Mouse (Mus musculus) layer of hippocampus, postnatal 14 days (tissue): ENCODE results near the gene Ankdd1b. TPM values are rescaled to one million over a fixed set of nuclear protein-coding genes. Genes with fewer than 3 reads are reported as not detected.

Source experiments
- DNase-seq, 2 experiments: peaks; one replicate each; pipeline ENCODE4 v3.0.0; 2021 to 2022; ENCODE audit warnings: low spot score in 2 of 2, mixed read lengths in 1 of 2
- long read RNA-seq, 2 experiments: library from polyadenylated mRNA; stranded (forward); transcript quantifications; one replicate each; pipeline ENCODE4 v2.0.0; 2021
- total RNA-seq, 2 experiments: library from RNA; stranded (reverse); gene quantifications; 2 replicates each; pipeline ENCODE4 v1.2.3; 2021

Ankdd1b gene
- under 1 TPM in 1 of 2 experiments, not detected in 1; 0.23 TPM for total RNA-seq
- long read RNA-seq, experiment 1, partial matches to known transcripts: 0 of 7 reads
- long read RNA-seq, experiment 1, other reads (novel, unspliced or antisense): 7 of 7 reads
- long read RNA-seq, experiment 2, partial matches to known transcripts: 0 of 20 reads
- long read RNA-seq, experiment 2, other reads (novel, unspliced or antisense): 20 of 20 reads

DNA sequence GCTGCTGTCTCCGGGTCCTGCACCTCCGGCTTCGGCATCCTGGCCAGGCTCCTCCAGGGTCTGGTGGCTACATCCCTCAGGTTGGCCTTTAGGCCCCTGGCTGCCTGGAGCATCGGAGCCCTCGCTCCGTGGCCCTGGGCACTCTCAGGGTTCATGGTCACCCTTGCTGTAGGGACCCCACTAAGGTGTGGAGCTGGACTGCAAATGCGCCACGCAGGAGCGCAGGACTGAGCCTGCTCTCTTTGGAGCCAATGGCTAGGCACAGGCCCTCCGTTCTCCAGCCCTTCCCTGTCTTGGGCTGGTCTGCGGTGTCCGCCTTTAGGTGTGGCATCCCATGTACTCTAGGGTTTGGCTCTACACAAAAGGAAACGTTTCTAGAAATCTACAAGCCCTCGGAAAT lies at the start of gene Ankdd1b:
Ankdd1b (minus strand) TSS at position 242 of the 400 bp plus-strand sequence.
- no peak for DNase-seq

DNA sequence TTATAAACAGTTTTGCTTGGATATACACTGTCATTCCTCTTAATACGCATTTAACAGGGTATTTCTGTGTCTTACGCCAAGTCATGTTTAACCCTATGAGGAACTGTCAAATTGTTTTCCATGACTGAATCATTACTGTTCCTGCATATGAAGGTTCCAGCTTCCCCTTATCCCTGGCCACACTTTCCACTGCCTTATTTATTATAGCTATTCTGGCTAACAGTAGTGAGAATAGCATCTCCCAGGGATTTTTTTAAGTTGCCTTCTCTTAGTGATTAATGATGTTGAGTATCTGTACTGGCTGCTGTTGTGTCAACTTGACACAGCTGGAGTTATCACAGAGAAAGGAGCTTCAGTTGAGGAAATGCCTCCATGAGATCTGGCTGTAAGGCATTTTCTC lies 46.3 kb upstream of the Ankdd1b start:
- no peak for DNase-seq

- no peak for DNase-seq
Observed at GRCm38 (mm10) chr13:96516249-96516648, 45.3 kb upstream of the Ankdd1b start.

DNA sequence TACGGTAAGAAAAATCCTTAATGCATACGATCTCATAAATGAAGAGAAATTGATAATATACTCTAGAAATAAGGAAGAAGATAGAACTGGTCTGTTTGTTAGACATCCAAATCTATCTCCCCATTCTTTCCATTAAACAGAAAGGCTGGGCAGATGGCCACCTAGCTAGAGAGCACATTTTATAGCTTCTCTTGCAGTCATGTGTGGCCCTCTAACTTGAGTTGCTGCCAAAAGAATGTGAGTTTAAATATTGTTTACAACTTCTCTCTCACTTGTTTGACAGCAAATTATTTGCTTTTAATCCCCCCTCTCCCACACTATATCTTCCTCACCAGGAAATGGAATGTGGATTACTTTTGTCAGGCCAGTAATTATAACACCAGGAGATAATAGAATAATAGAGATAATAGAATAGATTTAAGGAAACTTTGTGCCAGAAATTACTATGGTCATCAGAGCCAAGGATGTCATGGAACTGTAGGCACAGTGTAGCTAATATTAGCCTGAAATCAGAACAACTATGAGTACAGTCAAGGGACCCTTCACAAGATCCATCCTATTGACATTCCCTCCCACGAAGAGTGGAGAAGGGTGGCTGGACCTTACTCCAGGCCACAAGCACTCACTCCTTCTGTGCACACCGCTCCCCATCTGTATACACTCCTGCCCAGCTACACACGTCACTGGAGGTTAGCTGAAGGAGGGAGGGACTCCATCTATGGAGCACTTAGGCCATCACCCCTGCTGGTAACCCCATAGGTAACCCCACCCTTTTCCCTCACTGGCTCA lies 43.4 kb upstream of the Ankdd1b start:
- no peak for DNase-seq

GRCm38 (mm10) chr13:96511893-96512292 lies 40.9 kb upstream of the Ankdd1b start:
- DNase-seq: no peak

DNA sequence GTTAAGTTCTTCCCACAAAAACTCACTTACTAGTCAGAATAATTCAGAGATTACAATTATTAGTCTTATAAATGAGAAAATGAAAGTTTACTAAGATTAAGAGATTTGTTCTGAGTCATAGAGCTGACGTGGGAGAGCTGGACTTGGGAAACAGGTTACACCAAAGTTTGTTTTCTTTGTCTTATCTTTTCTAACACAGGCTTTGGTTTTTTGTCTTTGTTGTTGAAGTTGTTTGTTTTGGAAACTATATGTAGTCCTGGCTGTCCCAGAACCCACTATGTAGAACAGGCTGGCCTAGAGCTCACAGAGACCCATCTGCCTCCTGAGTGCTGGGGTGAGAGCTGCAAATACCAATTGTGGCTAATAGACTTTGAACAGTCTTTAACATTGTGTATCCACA lies 40.3 kb upstream of the Ankdd1b start:
- DNase-seq: no peak

DNA sequence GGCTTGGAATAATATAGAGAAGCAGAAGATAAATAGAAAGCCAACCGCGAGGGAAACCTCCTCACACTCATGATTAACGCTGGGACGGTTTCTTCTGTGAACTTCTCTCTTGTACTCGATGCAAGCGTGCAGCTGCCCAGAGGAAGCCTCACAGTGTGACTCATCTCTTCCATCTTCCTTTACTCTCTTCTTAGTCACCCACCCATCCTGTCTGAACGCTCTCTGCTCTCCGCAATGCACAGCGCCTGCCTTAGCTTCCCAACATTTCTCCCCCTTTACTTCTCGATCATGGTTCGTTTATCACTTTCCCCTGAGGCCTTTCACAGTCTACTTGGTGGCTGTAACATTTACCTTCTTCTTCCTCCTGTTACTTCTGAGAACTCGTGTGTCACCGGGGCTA lies 39.6 kb upstream of the Ankdd1b start:
- no peak for DNase-seq

GRCm38 (mm10) chr13:96507541-96507940 lies 36.5 kb upstream of the Ankdd1b start:
- DNase-seq: no peak

DNA sequence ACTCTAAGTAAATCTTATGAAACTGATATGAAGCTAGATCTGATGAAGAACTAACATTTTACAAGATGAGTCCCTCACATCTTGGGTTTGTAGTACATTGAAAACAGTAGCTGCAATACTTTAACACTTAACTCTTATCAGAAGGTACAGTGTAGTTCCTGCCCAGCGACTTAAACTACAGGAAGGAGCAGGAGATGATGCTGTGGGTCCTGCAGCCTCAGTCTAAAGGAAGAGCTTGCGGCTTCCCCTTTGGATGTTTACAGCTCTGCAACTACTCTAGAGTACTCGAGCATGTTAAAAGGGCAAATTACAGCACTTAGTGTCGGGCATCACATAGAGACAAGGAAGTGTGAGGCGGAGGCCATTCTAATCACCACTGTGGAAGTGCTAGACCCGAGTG lies 35.3 kb upstream of the Ankdd1b start:
- DNase-seq: no peak

- no peak for DNase-seq
Observed at GRCm38 (mm10) chr13:96505661-96506060, 34.7 kb upstream of the Ankdd1b start.

- DNase-seq: no peak
Observed at GRCm38 (mm10) chr13:96499891-96500290, 28.9 kb upstream of the Ankdd1b start.

DNA sequence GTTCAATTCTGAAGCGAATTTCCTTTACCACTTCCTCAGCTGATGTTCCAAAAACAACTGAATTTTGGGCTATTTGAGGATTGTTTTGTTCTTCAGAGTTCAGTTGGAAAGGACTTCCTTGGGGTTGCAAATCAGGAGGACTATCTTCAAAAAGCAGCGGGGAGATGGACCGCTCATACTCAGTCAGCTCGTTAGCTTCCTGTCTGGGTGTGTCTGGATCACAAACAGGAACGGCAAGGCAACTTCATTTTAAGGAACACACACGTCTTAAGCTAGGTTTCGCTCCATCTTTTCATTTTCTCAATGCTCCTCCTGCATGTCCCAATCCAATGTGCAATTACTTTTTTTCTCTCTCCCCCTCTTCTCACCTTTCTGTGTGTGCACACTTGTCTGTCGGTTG lies 25.6 kb upstream of the Ankdd1b start:
- no peak for DNase-seq

DNA sequence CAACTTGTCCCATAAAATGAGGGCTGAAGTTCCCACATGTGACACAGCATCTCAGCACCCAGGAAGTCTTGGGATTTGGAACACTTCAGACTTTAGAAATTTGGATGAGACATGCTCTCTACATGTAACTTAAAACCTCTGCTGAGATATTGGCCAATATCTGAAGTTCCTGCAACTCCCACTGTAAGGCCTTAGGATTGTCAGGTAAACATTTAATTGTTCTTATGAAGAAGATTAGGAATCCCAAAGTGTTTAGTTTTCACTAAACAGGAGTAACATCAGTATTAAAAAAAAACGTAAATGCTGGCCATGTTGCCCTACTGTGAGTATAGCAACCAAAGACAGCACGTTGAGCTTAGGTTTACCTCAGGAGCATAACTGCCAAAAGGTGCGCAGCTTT lies 19.4 kb upstream of the Ankdd1b start, which contains the start of gene Gm17622:
Gm17622 (plus strand) TSS at position 301 of the 400 bp plus-strand sequence.
- DNase-seq: no peak

DNA sequence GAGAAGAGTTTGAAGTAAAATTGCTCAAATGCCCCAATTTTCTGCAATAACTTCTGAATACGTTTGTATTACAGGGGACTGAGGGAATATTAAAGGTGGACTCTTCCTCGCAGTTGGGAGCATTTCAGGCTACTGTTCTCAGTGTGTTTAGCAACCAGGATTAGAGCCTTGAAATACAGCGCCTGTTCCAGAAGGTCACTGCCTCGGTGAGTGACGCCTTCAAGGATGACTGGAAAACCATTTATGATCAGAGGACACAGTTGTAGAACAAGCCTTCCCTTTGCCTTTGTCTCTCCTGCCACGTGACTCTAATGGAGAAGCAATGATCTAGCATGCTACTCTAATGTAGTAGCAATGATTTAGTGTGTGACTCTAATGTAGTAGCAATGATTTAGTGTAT lies 17.0 kb upstream of the Ankdd1b start:
- no peak for DNase-seq

DNA sequence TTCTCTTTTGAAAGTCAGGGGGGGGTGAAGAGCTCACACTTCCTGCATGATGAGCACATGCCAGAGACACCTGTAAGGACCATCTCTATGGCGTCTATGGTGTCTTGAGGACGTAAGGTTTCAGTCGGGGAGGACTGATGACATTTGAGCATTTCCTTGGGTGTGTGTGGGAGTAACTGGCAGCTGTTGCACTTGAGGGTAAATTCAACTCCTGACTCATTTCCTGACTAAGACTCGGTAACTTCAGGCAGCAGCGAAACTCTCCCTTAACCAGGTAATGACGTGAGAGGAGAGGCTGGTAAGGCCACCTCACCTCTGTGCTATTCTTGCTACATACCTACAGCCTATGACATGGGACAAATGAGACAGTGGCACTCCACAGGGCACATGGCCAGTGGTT lies 16.2 kb upstream of the Ankdd1b start:
- DNase-seq: no peak

DNA sequence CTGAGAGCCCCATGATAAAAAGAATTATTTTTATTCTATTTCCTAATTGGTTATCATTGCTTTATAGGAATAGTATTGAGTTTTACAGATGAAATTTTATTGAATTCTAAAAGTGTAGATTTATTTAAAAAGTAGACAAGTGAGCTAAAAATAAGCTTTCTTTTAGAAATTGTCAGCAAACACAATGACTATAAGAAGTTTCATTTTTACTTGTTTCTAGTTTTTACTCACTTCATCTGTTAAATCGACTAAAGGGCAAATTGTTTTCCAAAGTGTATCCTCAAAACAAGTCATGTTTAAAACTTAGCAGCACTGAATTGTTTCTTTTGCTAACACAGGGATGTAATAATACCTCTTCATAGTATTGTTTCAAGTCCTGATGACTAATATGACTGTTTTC lies 8.0 kb upstream of the Ankdd1b start:
- no peak for DNase-seq

DNA sequence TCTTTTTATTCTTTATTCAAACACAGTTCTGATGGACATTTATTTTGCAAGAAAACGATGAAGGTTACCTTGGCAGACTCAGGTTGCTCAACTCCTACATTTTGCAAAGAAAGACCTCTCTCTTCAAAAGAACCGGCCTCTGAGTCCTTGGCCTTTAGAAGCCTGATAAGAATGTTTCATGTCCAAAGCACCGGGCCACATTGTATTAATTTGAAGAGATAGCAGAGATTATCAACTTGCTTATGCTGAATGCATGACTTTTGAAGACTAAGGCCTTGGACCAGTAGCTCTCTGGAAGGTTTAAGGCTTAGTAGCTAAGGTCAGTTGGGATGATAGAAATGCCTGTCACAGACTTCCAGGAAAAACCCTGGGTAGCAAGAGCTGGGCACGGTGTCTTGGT lies 6.2 kb upstream of the Ankdd1b start:
- DNase-seq: no peak

GRCm38 (mm10) chr13:96470556-96470955 lies 442 bp downstream of the Ankdd1b start:
- no peak for DNase-seq

DNA sequence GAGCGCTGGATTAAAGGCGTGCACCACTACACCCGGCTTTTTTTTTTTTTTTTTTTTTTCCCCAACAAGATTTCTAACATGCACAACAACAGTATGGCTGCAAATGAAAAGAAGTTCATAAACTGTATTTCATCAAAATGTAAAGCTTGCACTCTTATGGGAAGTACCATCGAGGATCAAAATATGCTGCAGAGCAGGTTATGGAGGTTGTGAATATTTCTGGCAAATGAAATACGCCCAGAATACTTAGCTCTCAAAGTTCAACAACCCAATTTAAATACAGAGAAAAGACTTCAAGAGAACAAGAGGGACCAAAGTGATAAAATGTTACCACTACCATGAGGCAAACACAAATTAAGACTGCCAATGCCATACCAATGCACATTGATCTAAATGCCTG lies 2.3 kb downstream of the Ankdd1b start:
- DNase-seq: no peak

GRCm38 (mm10) chr13:96465315-96465714 lies 5.7 kb downstream of the Ankdd1b start:
- DNase-seq: no peak

GRCm38 (mm10) chr13:96462644-96463043 lies 8.4 kb downstream of the Ankdd1b start:
- no peak for DNase-seq

DNA sequence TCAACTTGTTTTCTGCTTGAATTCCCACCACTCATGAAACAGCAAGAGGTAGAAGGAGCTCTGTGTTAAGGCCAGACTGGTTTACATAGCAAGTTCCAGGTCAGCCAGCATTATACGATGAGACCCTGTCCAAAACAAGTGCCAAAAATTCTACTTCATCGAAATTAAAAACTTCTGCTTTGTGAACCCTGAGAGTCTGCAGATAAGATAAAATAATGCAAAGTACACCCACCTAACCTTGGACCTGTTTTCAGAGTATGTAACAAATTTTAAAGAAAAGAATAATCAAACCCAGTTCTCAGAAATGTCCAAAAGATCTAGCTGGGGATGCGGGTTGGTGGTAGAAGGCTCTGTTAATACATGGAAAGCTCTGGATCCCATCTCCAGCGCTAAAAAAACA lies 12.4 kb downstream of the Ankdd1b start:
- no peak for DNase-seq

DNA sequence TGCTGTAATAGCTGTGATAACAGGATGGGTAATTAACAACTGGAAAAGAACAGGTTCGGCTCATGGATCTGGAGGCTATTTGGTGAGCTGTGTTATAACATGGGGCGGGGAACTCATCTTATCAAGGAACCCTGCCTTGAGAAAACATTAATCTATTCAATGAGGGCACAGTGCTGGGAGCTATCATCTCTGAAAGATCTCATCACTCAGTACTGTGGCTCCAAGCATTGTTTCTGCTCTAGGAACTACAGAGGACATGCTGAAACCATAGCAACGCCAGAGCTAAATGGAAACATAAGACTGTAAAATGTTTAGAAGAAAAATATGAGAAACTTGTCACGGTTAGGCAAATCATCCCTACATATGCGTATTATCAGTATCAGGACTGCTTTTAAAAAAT lies 13.0 kb downstream of the Ankdd1b start:
- DNase-seq: no peak
